Mouse (Mus musculus): Measurements from ENCODE around the gene Ifnar1. TPM values are rescaled to one million over a fixed set of nuclear protein-coding genes. Genes with fewer than 3 reads are reported as not detected.
"Not testable (repeated sequence)": the region's sequence is repeated elsewhere in the genome, so short reads cannot be mapped to it uniquely, and the experiment has no call there.

The Ifnar1 gene
- polyA plus RNA-seq, 1 experiment from 2014 or later = 55.0 TPM

- Histone ChIP-seq H3K9ac (ENCODE audit: low read length) (no peak overlapping the region), H3K4me3 (ENCODE audit: low read depth, low read length) (no peak overlapping the region), H3K4me2 (ENCODE audit: low read depth, severe bottlenecking) (no peak overlapping the region), H3K9me3 (ENCODE audit: control insufficient read depth, low read length) (no peaks in the 10 kb centered on the region), H3K27ac (replicated peaks; ENCODE audit: low read depth, low read length) (no peak overlapping the region), H3K27me3 (ENCODE audit: control insufficient read depth, insufficient read depth, low read length) (no peaks in the 10 kb centered on the region), H3K36me3 (ENCODE audit: control insufficient read depth, insufficient read depth, low read length) (no peaks in the 10 kb centered on the region), H3K4me1 (ENCODE audit: control insufficient read depth, insufficient read depth, low read length) (no peaks in the 10 kb centered on the region)
- DNase-seq (ENCODE audit: low spot score) = no peak
- 85% methylated on average over 18 of the region's 18 CpGs for WGBS
- no peak for ATAC-seq (ENCODE audit: insufficient number of reproducible peaks, low FRiP score, low TSS enrichment, low read depth)
These were observed 37.7 kb downstream of the Ifnar1 start for GRCm38 (mm10) chr16:91522479-91523309.

DNA sequence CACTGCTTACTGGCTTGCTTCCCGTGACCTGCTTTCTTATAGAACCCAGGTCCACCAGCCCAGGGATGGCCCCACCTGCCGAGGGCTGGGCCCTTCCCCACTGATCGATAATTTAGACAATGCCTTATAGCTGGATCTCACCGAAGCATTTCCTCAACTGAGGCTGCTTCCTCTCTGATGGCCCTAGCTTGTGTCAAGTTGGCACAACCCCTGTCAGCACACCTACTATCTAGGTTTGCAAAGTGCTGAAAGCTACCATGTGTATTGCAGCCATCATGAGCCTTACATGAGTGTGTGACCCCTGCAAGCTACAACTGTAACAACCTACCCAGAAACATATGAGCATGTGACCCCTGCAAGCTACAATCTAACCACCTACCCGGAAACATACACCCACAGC is 39.2 kb downstream of the Ifnar1 start:
- H3K27me3 ChIP-seq (ENCODE audit: control insufficient read depth, insufficient read depth, low read length) = no peaks in the 10 kb centered on the region
- H3K27ac ChIP-seq (replicated peaks; ENCODE audit: low read depth, low read length) = no peak overlapping the region
- H3K9me3 ChIP-seq (ENCODE audit: control insufficient read depth, low read length) = no peaks in the 10 kb centered on the region
- WGBS = 86% methylated on average over 5 of the region's 5 CpGs
- no peak overlapping the region for H3K4me2 ChIP-seq (ENCODE audit: low read depth, severe bottlenecking)
- ATAC-seq (ENCODE audit: insufficient number of reproducible peaks, low FRiP score, low TSS enrichment, low read depth) = no peak
- no peak overlapping the region for H3K4me3 ChIP-seq (ENCODE audit: low read depth, low read length)
- DNase-seq (ENCODE audit: low spot score) = no peak
- no peaks in the 10 kb centered on the region for H3K4me1 ChIP-seq (ENCODE audit: control insufficient read depth, insufficient read depth, low read length)
- H3K9ac ChIP-seq (ENCODE audit: low read length) = no peak overlapping the region
- H3K36me3 ChIP-seq (ENCODE audit: control insufficient read depth, insufficient read depth, low read length) = no peaks in the 10 kb centered on the region

- ATAC-seq (ENCODE audit: insufficient number of reproducible peaks, low FRiP score, low TSS enrichment, low read depth) (no peak), DNase-seq (ENCODE audit: low spot score) (no peak)
- Histone ChIP-seq H3K4me3 (ENCODE audit: low read depth, low read length) (no peak overlapping the region), H3K9ac (ENCODE audit: low read length) (no peak overlapping the region), H3K36me3 (ENCODE audit: control insufficient read depth, insufficient read depth, low read length) (no peaks in the 10 kb centered on the region), H3K27ac (replicated peaks; ENCODE audit: low read depth, low read length) (no peak overlapping the region), H3K9me3 (ENCODE audit: control insufficient read depth, low read length) (no peaks in the 10 kb centered on the region), H3K27me3 (ENCODE audit: control insufficient read depth, insufficient read depth, low read length) (no peaks in the 10 kb centered on the region), H3K4me1 (ENCODE audit: control insufficient read depth, insufficient read depth, low read length) (no peaks in the 10 kb centered on the region), H3K4me2 (ENCODE audit: low read depth, severe bottlenecking) (no peak overlapping the region)
- 97% methylated on average over 6 of the region's 6 CpGs for WGBS
These were observed 41.2 kb downstream of the Ifnar1 start for GRCm38 (mm10) chr16:91526274-91526673.

- 73% methylated on average over 10 of the region's 10 CpGs for WGBS
- Histone ChIP-seq H3K9ac (ENCODE audit: low read length) (no peak overlapping the region), H3K36me3 (ENCODE audit: control insufficient read depth, insufficient read depth, low read length) (no peaks in the 10 kb centered on the region), H3K9me3 (ENCODE audit: control insufficient read depth, low read length) (no peaks in the 10 kb centered on the region), H3K27me3 (ENCODE audit: control insufficient read depth, insufficient read depth, low read length) (no peaks in the 10 kb centered on the region), H3K27ac (replicated peaks; ENCODE audit: low read depth, low read length) (no peak overlapping the region), H3K4me1 (ENCODE audit: control insufficient read depth, insufficient read depth, low read length) (no peaks in the 10 kb centered on the region), H3K4me3 (ENCODE audit: low read depth, low read length) (no peak overlapping the region), H3K4me2 (ENCODE audit: low read depth, severe bottlenecking) (no peak overlapping the region)
- ATAC-seq (ENCODE audit: insufficient number of reproducible peaks, low FRiP score, low TSS enrichment, low read depth) (no peak), DNase-seq (ENCODE audit: low spot score) (no peak)
These were observed 42.0 kb downstream of the Ifnar1 start for GRCm38 (mm10) chr16:91527051-91527450.

DNA sequence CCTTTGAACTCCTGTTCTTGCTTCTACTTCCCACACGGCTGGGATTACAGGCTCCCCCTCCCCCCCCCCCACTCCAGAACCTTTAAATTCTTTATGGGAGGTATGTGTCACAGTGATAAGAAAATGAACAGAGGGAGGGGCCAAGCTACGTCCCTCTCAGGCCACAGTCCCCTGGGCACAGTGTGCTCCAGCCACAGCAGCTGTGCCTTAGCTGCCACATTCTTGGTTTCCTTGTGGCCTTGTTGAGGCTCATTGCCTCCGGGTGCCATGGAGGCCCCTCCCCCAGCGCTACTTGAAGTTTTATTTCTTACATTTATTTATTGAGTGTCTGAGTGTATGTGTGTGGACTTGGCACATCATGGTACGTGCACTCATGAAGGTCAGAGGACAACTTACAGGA is 42.5 kb downstream of the Ifnar1 start:
- 64% methylated on average over 5 of the region's 5 CpGs for WGBS
- no peak for ATAC-seq (ENCODE audit: insufficient number of reproducible peaks, low FRiP score, low TSS enrichment, low read depth)
- no peak for DNase-seq (ENCODE audit: low spot score)
- Histone ChIP-seq H3K4me1 (ENCODE audit: control insufficient read depth, insufficient read depth, low read length) (no peaks in the 10 kb centered on the region), H3K27me3 (ENCODE audit: control insufficient read depth, insufficient read depth, low read length) (no peaks in the 10 kb centered on the region), H3K4me2 (ENCODE audit: low read depth, severe bottlenecking) (no peak overlapping the region), H3K36me3 (ENCODE audit: control insufficient read depth, insufficient read depth, low read length) (no peaks in the 10 kb centered on the region), H3K27ac (replicated peaks; ENCODE audit: low read depth, low read length) (no peak overlapping the region), H3K4me3 (ENCODE audit: low read depth, low read length) (no peak overlapping the region), H3K9ac (ENCODE audit: low read length) (no peak overlapping the region), H3K9me3 (ENCODE audit: control insufficient read depth, low read length) (no peaks in the 10 kb centered on the region)

DNA sequence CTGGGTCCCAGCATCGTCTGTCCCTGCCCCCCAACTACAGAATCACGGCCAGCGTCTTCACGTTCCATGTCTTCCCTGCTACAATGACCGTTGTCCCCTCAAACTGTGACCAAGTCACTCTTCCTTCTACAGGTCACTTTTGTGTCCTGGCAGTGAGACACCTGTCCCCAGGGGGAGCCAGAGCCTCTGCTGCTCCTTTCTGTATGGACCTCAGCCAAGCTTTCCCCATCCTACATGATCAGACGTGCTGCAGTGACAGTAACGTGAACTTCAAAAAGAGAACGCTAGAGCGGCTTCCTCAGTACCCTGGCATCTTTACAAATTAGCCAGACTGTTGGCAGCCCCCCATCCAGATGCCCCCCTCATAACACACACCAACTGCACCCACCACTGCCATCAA is 43.5 kb downstream of the Ifnar1 start:
- Histone ChIP-seq H3K27me3 (ENCODE audit: control insufficient read depth, insufficient read depth, low read length) (no peaks in the 10 kb centered on the region), H3K27ac (replicated peaks; ENCODE audit: low read depth, low read length) (no peak overlapping the region), H3K4me3 (ENCODE audit: low read depth, low read length) (no peak overlapping the region), H3K9ac (ENCODE audit: low read length) (no peak overlapping the region), H3K36me3 (ENCODE audit: control insufficient read depth, insufficient read depth, low read length) (no peaks in the 10 kb centered on the region), H3K4me1 (ENCODE audit: control insufficient read depth, insufficient read depth, low read length) (no peaks in the 10 kb centered on the region), H3K9me3 (ENCODE audit: control insufficient read depth, low read length) (no peaks in the 10 kb centered on the region), H3K4me2 (ENCODE audit: low read depth, severe bottlenecking) (no peak overlapping the region)
- ATAC-seq (ENCODE audit: insufficient number of reproducible peaks, low FRiP score, low TSS enrichment, low read depth) = no peak
- 90% methylated on average over 9 of the region's 9 CpGs for WGBS
- DNase-seq (ENCODE audit: low spot score) = no peak

DNA sequence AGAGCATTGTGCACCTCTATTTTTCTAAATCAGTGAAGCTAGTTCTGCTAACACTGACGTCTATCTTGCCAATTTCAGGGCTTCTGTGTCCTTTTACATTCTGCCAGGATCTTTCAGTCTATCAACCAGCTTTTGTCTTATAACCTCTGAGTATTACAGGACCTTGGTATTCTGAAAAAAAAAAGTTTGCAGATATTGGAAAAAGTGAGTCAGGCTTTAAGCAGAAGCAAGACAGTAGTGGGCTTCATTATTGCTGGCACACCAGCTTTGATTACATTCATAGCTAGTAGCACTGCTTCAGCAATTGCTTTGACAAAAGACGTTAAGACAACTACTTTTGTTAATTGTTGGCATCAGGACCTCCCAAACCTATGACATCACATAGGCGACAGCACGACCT is 45.8 kb downstream of the Ifnar1 start:
- not testable (repeated sequence) for H3K27me3 ChIP-seq (ENCODE audit: control insufficient read depth, insufficient read depth, low read length); H3K9ac ChIP-seq (ENCODE audit: low read length); H3K4me1 ChIP-seq (ENCODE audit: control insufficient read depth, insufficient read depth, low read length); H3K9me3 ChIP-seq (ENCODE audit: control insufficient read depth, low read length); H3K27ac ChIP-seq (replicated peaks; ENCODE audit: low read depth, low read length); H3K4me2 ChIP-seq (ENCODE audit: low read depth, severe bottlenecking); H3K4me3 ChIP-seq (ENCODE audit: low read depth, low read length); ATAC-seq (ENCODE audit: insufficient number of reproducible peaks, low FRiP score, low TSS enrichment, low read depth); DNase-seq (ENCODE audit: low spot score); H3K36me3 ChIP-seq (ENCODE audit: control insufficient read depth, insufficient read depth, low read length)
- 84% methylated on average over 4 of the region's 4 CpGs for WGBS

GRCm38 (mm10) chr16:91531856-91532255 is 46.8 kb downstream of the Ifnar1 start:
- H3K4me2 ChIP-seq (ENCODE audit: low read depth, severe bottlenecking) = no peak overlapping the region
- H3K4me1 ChIP-seq (ENCODE audit: control insufficient read depth, insufficient read depth, low read length) = no peaks in the 10 kb centered on the region
- ATAC-seq (ENCODE audit: insufficient number of reproducible peaks, low FRiP score, low TSS enrichment, low read depth) (no peak), DNase-seq (ENCODE audit: low spot score) (no peak)
- H3K27ac ChIP-seq (replicated peaks; ENCODE audit: low read depth, low read length) = no peak overlapping the region
- H3K36me3 ChIP-seq (ENCODE audit: control insufficient read depth, insufficient read depth, low read length) = no peaks in the 10 kb centered on the region
- H3K27me3 ChIP-seq (ENCODE audit: control insufficient read depth, insufficient read depth, low read length) = no peaks in the 10 kb centered on the region
- 66% methylated on average over 6 of the region's 6 CpGs for WGBS
- H3K9ac ChIP-seq (ENCODE audit: low read length) = no peak overlapping the region
- H3K4me3 ChIP-seq (ENCODE audit: low read depth, low read length) = no peak overlapping the region
- H3K9me3 ChIP-seq (ENCODE audit: control insufficient read depth, low read length) = no peaks in the 10 kb centered on the region

- Histone ChIP-seq H3K27ac (replicated peaks; ENCODE audit: low read depth, low read length) (no peak overlapping the region), H3K4me1 (ENCODE audit: control insufficient read depth, insufficient read depth, low read length) (no peaks in the 10 kb centered on the region), H3K27me3 (ENCODE audit: control insufficient read depth, insufficient read depth, low read length) (no peaks in the 10 kb centered on the region), H3K36me3 (ENCODE audit: control insufficient read depth, insufficient read depth, low read length) (no peaks in the 10 kb centered on the region), H3K4me3 (ENCODE audit: low read depth, low read length) (no peak overlapping the region), H3K4me2 (ENCODE audit: low read depth, severe bottlenecking) (no peak overlapping the region), H3K9ac (ENCODE audit: low read length) (no peak overlapping the region), H3K9me3 (ENCODE audit: control insufficient read depth, low read length) (no peaks in the 10 kb centered on the region)
- no peak for ATAC-seq (ENCODE audit: insufficient number of reproducible peaks, low FRiP score, low TSS enrichment, low read depth)
- 22% methylated on average over 2 of the region's 2 CpGs for WGBS
- no peak for DNase-seq (ENCODE audit: low spot score)
These were observed 47.4 kb downstream of the Ifnar1 start for GRCm38 (mm10) chr16:91532429-91532828.

All from limb, embryonic 11.5 days (tissue).